Mouse (Mus musculus): ENCODE data around the gene Celf2. TPM values are rescaled to one million over a fixed set of nuclear protein-coding genes. Genes with fewer than 3 reads are reported as not detected.

Celf2 gene
- polyA plus RNA-seq, 1 experiment from 2014 or later, result 63.2 TPM

DNA sequence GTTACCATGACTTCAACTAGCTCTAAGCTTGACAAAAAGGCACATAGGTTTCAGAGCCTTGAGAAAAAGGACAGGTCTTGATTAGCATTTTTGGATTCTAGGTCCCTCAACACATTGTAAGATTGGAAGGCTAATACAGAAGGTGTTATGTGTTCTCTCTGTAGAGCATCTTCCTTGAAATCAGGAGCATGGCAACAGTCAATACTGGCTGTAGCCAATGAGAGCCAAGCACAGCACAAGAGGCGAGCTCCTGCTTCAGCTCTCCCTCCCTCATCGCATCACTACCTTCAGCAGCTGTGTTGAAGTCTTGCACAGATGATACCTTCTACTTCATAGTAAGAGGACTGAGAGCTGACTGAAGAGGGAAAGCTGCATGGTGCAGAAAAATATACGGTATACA, 890.5 kb downstream of the Celf2 start:
- no peaks in the 10 kb centered on the region for H3K9me3 ChIP-seq (replicated peaks)
- H3K27ac ChIP-seq, result no peak overlapping the region
- WGBS, result 95% methylated on average over 3 of the region's 3 CpGs
- no peak overlapping the region for H3K4me3 ChIP-seq
- H3K9ac ChIP-seq, result no peak overlapping the region
- H3K27me3 ChIP-seq, result no peaks in the 10 kb centered on the region
- peaks cover 6% of the 10 kb centered on the region; the same call in 1 of the 2 replicates for H3K36me3 ChIP-seq
- no peak overlapping the region for H3K4me2 ChIP-seq
- ATAC-seq (replicated peaks; ENCODE audit: insufficient number of reproducible peaks, insufficient read depth, low FRiP score, low read depth), result no peak
- H3K4me1 ChIP-seq (replicated peaks), result no peaks in the 10 kb centered on the region

DNA sequence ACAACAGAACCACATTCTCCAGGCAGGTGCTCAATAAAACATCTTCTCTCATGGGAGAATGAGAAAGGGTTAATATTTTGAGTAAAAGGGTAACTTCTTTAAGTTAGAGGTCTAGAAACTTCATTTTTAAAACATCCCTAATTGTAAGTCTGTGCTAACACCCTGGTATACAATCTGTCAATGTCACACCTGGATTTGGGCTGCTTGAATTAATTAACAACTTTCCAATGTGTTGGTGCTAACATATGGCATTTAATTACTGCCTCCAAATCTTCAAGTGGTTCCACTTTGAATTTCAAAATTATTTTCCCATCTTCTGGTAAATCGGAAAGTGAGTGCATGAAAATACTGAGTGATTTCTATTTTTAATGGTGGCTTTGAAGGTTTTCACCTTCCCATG, 890.9 kb downstream of the Celf2 start:
- peaks cover 6% of the 10 kb centered on the region; the same call in 1 of the 2 replicates for H3K36me3 ChIP-seq
- H3K27ac ChIP-seq, result no peak overlapping the region
- H3K4me2 ChIP-seq, result no peak overlapping the region
- no peak overlapping the region for H3K9ac ChIP-seq
- H3K27me3 ChIP-seq, result no peaks in the 10 kb centered on the region
- no peaks in the 10 kb centered on the region for H3K4me1 ChIP-seq (replicated peaks)
- no peak for ATAC-seq (replicated peaks; ENCODE audit: insufficient number of reproducible peaks, insufficient read depth, low FRiP score, low read depth)
- no peaks in the 10 kb centered on the region for H3K9me3 ChIP-seq (replicated peaks)
- no peak overlapping the region for H3K4me3 ChIP-seq
- 85% methylated on average over 1 of the region's 1 CpGs for WGBS

DNA sequence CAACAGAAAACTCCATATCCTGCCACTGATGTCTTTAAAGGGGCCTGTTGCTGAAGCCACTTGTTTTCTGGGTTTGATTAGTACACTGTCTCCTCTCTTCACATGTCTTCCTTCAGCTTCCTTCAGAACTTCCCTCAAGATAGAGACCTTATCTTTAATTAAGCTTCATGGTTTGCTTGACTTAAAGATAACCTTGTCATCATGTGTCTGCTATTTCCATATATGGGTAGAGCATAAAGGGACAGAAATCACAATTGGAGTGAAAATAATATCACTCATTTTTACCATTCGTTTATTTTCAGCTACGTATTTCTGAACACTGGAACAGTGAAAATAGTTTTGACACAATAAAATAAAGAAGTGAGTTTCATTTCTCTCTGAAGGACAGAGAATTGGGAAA, 905.0 kb downstream of the Celf2 start:
- ATAC-seq (replicated peaks; ENCODE audit: insufficient number of reproducible peaks, insufficient read depth, low FRiP score, low read depth), result no peak
- Histone ChIP-seq H3K27me3 (no peaks in the 10 kb centered on the region), H3K36me3 (peaks cover 3% of the 10 kb centered on the region; the same call in 1 of the 2 replicates), H3K27ac (no peak overlapping the region), H3K9ac (no peak overlapping the region), H3K4me3 (no peak overlapping the region), H3K4me2 (no peak overlapping the region), H3K4me1 (replicated peaks) (no peaks in the 10 kb centered on the region), H3K9me3 (replicated peaks) (no peaks in the 10 kb centered on the region)
- 77% methylated on average over 2 of the region's 2 CpGs for WGBS

DNA sequence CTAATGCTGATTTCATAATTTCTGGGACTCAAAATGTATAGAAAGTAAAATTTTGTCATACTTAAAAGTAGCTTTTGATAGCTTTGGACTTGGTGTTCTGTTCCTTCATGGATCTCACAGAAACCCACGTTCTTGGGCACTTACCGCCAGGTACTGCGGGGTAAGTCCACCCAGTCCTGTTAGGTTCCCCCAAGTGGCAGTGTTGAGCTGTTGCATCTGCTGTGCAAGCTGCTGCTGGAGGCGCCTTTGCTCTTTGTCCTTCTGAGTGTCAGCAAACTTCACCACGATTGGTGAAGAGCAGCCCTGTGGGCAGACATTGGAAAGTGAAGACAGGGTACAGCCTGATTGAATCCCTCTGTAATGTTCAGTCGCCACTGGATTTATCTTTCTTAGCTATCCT, 905.5 kb downstream of the Celf2 start:
- Histone ChIP-seq H3K27ac (no peak overlapping the region), H3K36me3 (peaks cover 3% of the 10 kb centered on the region; the same call in 1 of the 2 replicates), H3K4me1 (replicated peaks) (no peaks in the 10 kb centered on the region), H3K9me3 (replicated peaks) (no peaks in the 10 kb centered on the region), H3K27me3 (no peaks in the 10 kb centered on the region), H3K4me2 (no peak overlapping the region), H3K4me3 (no peak overlapping the region), H3K9ac (no peak overlapping the region)
- no peak for ATAC-seq (replicated peaks; ENCODE audit: insufficient number of reproducible peaks, insufficient read depth, low FRiP score, low read depth)
- WGBS, result 62% methylated on average over 6 of the region's 6 CpGs

DNA sequence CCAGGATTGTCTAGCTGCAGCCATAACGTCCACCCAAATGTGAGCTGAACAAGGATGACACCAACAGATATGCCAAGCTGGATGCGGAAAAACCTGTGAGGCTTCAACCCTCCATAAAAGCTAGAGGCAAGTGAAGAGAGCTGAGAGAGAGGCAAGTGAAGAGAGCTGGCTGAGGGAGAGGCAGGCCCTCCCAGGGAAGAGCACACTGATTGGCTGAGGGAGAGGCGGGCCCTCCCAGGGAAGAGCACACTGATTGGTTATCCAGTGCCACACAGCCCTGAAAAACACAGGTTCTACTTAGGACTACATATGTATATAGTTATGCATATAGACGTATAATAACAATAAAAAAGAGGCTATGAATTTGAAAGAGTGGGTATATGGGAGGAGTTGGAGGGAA, 907.2 kb downstream of the Celf2 start:
- H3K36me3 ChIP-seq, result peaks cover 3% of the 10 kb centered on the region; the same call in 1 of the 2 replicates
- H3K27ac ChIP-seq, result no peak overlapping the region
- 86% methylated on average over 4 of the region's 4 CpGs for WGBS
- H3K4me2 ChIP-seq, result no peak overlapping the region
- no peak overlapping the region for H3K9ac ChIP-seq
- no peak overlapping the region for H3K4me3 ChIP-seq
- no peaks in the 10 kb centered on the region for H3K27me3 ChIP-seq
- ATAC-seq (replicated peaks; ENCODE audit: insufficient number of reproducible peaks, insufficient read depth, low FRiP score, low read depth), result no peak
- H3K4me1 ChIP-seq (replicated peaks), result no peaks in the 10 kb centered on the region
- H3K9me3 ChIP-seq (replicated peaks), result no peaks in the 10 kb centered on the region

DNA sequence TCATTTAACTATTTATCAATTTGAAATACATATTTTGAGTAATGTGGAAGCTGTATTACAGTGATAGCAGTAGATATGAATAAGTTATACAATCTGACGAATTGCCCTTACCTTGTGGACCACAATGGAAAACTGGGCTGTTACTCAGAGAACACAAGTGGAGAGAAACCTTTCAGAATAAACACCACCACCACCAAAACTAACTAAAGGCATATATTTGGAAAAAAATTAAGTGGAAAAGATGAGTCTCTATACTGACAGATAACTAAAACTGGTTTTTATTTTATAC, 910.5 kb downstream of the Celf2 start:
- 88% methylated on average over 1 of the region's 1 CpGs for WGBS
- H3K4me1 ChIP-seq (replicated peaks), result no peaks in the 10 kb centered on the region
- no peak overlapping the region for H3K9ac ChIP-seq
- no peak overlapping the region for H3K4me3 ChIP-seq
- no peak overlapping the region for H3K27ac ChIP-seq
- no peaks in the 10 kb centered on the region for H3K27me3 ChIP-seq
- ATAC-seq (replicated peaks; ENCODE audit: insufficient number of reproducible peaks, insufficient read depth, low FRiP score, low read depth), result no peak
- H3K36me3 ChIP-seq, result peaks cover 3% of the 10 kb centered on the region; the same call in 1 of the 2 replicates
- H3K9me3 ChIP-seq (replicated peaks), result no peaks in the 10 kb centered on the region
- H3K4me2 ChIP-seq, result no peak overlapping the region

DNA sequence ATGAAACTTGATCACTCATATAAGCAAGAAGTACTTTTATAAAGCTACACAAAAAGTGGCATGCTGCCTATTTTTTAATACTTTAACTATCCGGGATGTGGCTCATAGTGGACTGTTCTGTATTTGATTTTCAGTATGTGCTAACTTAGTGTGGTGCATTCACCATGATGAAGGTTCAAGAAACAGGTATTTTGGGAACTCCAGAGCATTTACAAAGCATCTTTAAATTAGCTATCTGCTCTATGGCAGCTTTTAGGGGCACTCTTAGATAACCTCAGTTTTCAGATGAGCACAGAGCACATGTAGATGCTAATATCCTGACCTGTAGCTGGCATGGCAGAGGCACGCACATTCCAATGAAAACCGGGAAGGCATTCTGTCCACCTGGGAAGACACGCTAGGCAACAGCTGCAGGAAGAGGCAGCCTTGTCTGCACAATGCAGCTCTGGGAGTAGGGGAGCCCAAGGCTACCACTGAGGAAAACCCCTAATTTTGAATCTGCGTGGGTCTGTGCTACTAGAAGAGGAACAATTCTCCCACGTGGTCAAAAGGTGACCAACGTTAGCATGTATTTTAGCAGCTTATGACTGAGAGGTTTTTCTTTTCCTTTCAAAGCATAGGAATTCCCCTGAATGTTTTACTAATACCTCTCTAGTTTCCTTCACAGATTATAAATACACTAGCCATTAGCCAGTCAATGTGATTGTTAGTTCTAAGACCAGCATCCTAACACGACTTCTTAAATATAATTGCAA, 911.1 kb downstream of the Celf2 start:
- no peak overlapping the region for H3K4me3 ChIP-seq
- no peaks in the 10 kb centered on the region for H3K9me3 ChIP-seq (replicated peaks)
- ATAC-seq (replicated peaks; ENCODE audit: insufficient number of reproducible peaks, insufficient read depth, low FRiP score, low read depth), result no peak
- H3K4me2 ChIP-seq, result no peak overlapping the region
- no peak overlapping the region for H3K9ac ChIP-seq
- H3K27ac ChIP-seq, result no peak overlapping the region
- H3K4me1 ChIP-seq (replicated peaks), result no peaks in the 10 kb centered on the region
- no peaks in the 10 kb centered on the region for H3K27me3 ChIP-seq
- H3K36me3 ChIP-seq, result peaks cover 3% of the 10 kb centered on the region; the same call in 1 of the 2 replicates
- 81% methylated on average over 8 of the region's 8 CpGs for WGBS

DNA sequence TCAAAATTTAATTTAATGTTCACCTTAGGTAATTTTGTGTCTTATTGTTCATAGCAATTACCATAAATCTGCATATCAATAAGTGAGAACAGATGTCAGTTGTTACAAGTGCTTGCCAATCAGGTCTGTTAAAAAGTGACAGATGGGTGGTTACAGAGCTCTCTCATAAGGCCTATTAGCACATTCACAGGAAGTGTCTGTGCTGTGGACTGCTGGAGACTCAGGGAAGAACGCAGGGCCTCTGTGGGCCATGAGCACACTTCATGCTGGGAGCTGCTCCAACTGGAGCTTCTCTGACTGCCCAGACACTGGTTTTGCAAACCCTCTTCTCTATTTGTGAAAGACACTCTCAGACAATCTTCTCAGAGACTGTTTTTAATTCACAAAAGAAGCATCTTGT, 914.6 kb downstream of the Celf2 start:
- Histone ChIP-seq H3K4me3 (no peak overlapping the region), H3K4me2 (no peak overlapping the region), H3K9me3 (replicated peaks) (no peaks in the 10 kb centered on the region), H3K27me3 (no peaks in the 10 kb centered on the region), H3K9ac (no peak overlapping the region), H3K4me1 (replicated peaks) (no peaks in the 10 kb centered on the region), H3K36me3 (0 out of 2 replicates have a peak, but pooled peaks cover 1% of the 10 kb centered on the region), H3K27ac (no peak overlapping the region)
- ATAC-seq (replicated peaks; ENCODE audit: insufficient number of reproducible peaks, insufficient read depth, low FRiP score, low read depth), result no peak
- 56% methylated on average over 1 of the region's 1 CpGs for WGBS

DNA sequence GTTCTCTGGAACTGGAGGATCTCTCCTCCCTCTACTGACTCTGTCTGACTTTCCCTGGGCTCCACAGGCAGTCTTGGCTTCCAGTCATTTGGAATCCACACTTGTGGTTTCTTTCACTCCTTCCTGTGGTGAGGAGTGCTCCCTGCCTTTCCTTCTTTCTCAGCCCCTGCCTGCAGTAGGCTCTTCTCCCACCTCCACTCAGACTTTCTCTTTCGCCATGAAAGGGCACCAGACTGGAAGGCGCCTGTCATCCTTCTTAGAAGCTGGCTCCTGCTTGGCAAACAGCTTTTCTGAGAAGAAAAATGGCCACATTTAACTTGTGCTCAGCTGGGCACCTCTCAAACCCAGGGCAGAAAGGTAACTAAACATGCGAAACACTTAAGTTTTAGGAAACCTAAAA, 915.2 kb downstream of the Celf2 start:
- Histone ChIP-seq H3K27ac (no peak overlapping the region), H3K4me3 (no peak overlapping the region), H3K4me1 (replicated peaks) (no peaks in the 10 kb centered on the region), H3K9ac (no peak overlapping the region), H3K27me3 (no peaks in the 10 kb centered on the region), H3K36me3 (no peaks in the 10 kb centered on the region), H3K9me3 (replicated peaks) (no peaks in the 10 kb centered on the region), H3K4me2 (no peak overlapping the region)
- ATAC-seq (replicated peaks; ENCODE audit: insufficient number of reproducible peaks, insufficient read depth, low FRiP score, low read depth), result no peak
- WGBS, result 77% methylated on average over 3 of the region's 3 CpGs

DNA sequence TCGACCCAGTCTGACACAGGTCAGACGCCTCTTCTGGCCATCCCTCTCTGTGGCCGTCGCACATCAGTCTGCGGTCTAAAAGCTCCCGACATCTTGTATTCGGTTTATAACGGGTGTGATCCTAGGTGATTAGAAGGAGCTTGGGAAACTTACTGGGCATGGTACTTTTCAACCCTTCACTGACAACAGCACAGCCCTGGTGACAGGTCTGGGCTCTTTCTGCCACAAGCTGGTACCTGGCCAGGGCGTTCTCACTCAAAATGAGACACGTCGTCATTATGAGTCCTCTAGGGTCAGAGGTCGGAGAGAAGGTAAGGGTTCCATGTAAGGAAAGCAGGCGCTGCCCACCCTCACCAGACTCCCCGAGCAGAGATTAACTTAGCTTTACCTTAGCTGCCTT, 915.6 kb downstream of the Celf2 start:
- Histone ChIP-seq H3K36me3 (no peaks in the 10 kb centered on the region), H3K9ac (no peak overlapping the region), H3K4me3 (no peak overlapping the region), H3K4me2 (no peak overlapping the region), H3K27ac (no peak overlapping the region), H3K4me1 (replicated peaks) (no peaks in the 10 kb centered on the region), H3K9me3 (replicated peaks) (no peaks in the 10 kb centered on the region), H3K27me3 (no peaks in the 10 kb centered on the region)
- WGBS, result 67% methylated on average over 14 of the region's 14 CpGs
- ATAC-seq (replicated peaks; ENCODE audit: insufficient number of reproducible peaks, insufficient read depth, low FRiP score, low read depth), result no peak

DNA sequence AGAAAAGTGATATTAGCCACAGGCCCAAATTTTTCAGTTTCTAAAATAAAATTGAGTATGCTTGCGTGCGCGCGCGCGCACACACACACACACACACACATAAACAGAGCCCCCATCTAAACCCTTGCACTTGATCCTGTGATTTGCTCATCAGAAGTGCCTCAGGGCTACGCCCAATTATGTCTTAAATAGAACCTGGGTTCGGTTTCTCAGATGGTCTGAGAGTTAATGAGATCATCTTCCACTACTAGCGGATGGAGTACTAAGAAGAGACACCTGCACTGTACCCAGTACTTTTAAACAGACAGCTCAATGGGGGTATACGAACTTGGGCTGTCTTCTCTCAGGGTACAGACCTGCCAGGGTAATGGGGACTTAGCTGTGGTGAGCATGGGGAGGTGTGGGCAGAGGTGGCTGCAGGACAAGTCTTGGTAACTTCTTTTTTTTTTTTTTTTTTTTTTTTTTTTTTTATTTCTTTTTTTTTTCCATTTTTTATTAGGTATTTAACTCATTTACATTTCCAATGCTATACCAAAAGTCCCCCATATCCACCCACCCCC, 923.2 kb downstream of the Celf2 start:
- no peak for ATAC-seq (replicated peaks; ENCODE audit: insufficient number of reproducible peaks, insufficient read depth, low FRiP score, low read depth)
- Histone ChIP-seq H3K4me3 (no peak overlapping the region), H3K27me3 (no peaks in the 10 kb centered on the region), H3K9ac (no peak overlapping the region), H3K36me3 (no peaks in the 10 kb centered on the region), H3K27ac (no peak overlapping the region), H3K4me1 (replicated peaks) (no peaks in the 10 kb centered on the region), H3K4me2 (no peak overlapping the region), H3K9me3 (replicated peaks) (no peaks in the 10 kb centered on the region)
- 93% methylated on average over 10 of the region's 10 CpGs for WGBS
